Mouse (Mus musculus): Measurements from ENCODE around the gene Gm20388.

- TF ChIP-seq HCFC1 (IDR thresholded peaks at IDR 0.05; ENCODE audit: borderline replicate concordance, insufficient read depth, low read length) = no peak
- no peak for TF ChIP-seq MAFK (IDR thresholded peaks at IDR 0.05; ENCODE audit: insufficient read depth, low read depth, low read length)
Observed at GRCm38 (mm10) chr8:123491280-123492075, 3580.8 kb downstream of the Gm20388 start.
